Mouse (Mus musculus) ES-E14 (cell line): Measurements from ENCODE around the gene Hs6st3.

Source experiments
- CHD2 ChIP-seq: IDR thresholded peaks from 2 replicates; pipeline ENCODE4 v1.6.1; 2014; ENCODE audit warnings: mild to moderate bottlenecking, low read depth, low read length, inconsistent platforms
- MAFK ChIP-seq: IDR thresholded peaks from 2 replicates; pipeline ENCODE4 v1.6.1; 2014; ENCODE audit warnings: mild to moderate bottlenecking, low read depth, low read length, inconsistent platforms; ENCODE audit not compliant: insufficient read depth
- ZC3H11A ChIP-seq: IDR thresholded peaks from 2 replicates; pipeline ENCODE4 v1.6.1; 2012; ENCODE audit warnings: low read depth, mild to moderate bottlenecking, inconsistent platforms, low read length, borderline replicate concordance

GRCm38 (mm10) chr14:119450471-119450870 is 312.3 kb downstream of the Hs6st3 start:
- TF ChIP-seq MAFK = no peak
- TF ChIP-seq ZC3H11A = no peak
- no peak for TF ChIP-seq CHD2
